In the genomic region with DNA sequence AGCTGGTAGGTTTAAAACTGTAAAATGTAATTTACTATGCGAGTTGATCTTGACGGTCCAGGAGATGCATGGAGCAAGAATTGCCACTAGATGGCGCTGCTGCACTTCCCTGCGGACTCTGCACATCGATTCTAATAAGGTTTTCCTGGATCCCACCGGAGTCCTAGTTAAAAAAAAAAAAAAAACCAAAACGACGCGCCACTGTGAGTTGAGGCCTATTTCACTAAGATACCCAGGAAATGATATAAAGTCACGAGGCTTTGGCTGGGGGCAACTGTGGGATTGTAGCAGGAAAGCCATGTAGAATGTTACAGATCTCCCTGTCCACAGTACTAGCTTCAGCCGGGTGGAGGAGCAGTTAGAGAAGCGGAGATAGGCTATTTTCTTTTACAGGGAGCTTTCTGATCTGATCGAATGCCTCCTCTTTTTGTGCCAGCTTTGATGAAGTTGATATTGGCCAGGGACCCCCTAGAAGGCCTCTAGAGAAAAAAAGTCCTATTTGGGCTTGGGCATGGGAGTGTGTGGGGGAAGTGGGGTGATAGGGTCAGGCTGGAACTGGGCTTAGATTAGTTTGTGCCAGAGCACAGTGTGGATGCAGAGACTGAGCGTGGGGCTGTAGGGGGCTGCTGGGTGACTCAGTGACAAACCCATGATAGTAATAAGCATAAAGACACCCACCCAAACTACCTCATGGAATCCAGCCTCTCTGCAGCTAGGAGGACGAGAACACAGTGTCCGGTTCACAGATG, we compare ENCODE assay signal across 8 mouse cellular contexts.
A peak's percentile ranks its signal among the peaks of the same experiment; 100 is the strongest.
DNase-seq lines count a peak whose midpoint lies in the region; ATAC-seq and TF ChIP-seq lines count a peak whose summit lies in the region.

No protein-coding gene starts in this region.

- intact Hi-C loops in heart, postnatal 10 days (cut with DNase I), result loop anchor here (1.0 to 5.0 kb wide), 3 partner anchors 106 to 449 kb away; no protein-coding TSS in a partner anchor

- H3K4me2 ChIP-seq in lung, embryonic 14.5 days, result peak overlapping the region; percentile 57

- no peak overlapping the region for H3K9ac ChIP-seq in lung, embryonic 14.5 days

- peak; percentile 91 for DNase-seq in NIH3T3 (ENCODE audit: low read depth)
- DNase-seq in brain, embryonic 18.5 days (ENCODE audit: low read depth, low spot score), result peak; percentile 76
- peak; percentile 64 to 81 for DNase-seq in heart, postnatal 10 days
- DNase-seq in layer of hippocampus, adult 11-12 months (ENCODE audit: low spot score), result peak; percentile 70
- DNase-seq in lung, embryonic 14.5 days, result peak; percentile 96
- peak; percentile 53 for DNase-seq in ovary, postnatal 36 days (ENCODE audit: low spot score)

- peaks cover 15% of the 10 kb centered on the region for H3K27me3 ChIP-seq in lung, embryonic 14.5 days (ENCODE audit: insufficient read depth, low read length)

- H3K4me3 ChIP-seq in lung, embryonic 14.5 days (ENCODE audit: low read depth, low read length), result no peak overlapping the region

- H3K27ac ChIP-seq in lung, embryonic 14.5 days (ENCODE audit: low read depth), result no peak overlapping the region

- no peaks in the 10 kb centered on the region for H3K4me1 ChIP-seq in lung, embryonic 14.5 days (ENCODE audit: insufficient read depth)

- ATAC-seq in erythroblast, adult 5-6 weeks (replicated peaks; ENCODE audit: low FRiP score, poor library complexity, severe bottlenecking), result 0 out of 2 replicates have a peak, but pooled peaks have one; percentile 69
- ATAC-seq in lung, embryonic 14.5 days (ENCODE audit: insufficient read depth), result peak; percentile 52; the same call in 1 of the 2 replicates
- no peak for ATAC-seq in monocyte, adult 5-6 weeks (replicated peaks; ENCODE audit: insufficient number of reproducible peaks, low FRiP score, low TSS enrichment, poor library complexity, severe bottlenecking)

- peak; percentile 92 for TF ChIP-seq CTCF in lung, embryonic 14.5 days (IDR thresholded peaks at IDR 0.05; ENCODE audit: low read depth)

- no peaks in the 10 kb centered on the region for H3K9me3 ChIP-seq in lung, embryonic 14.5 days (ENCODE audit: low read depth, low read length)

- H3K36me3 ChIP-seq in lung, embryonic 14.5 days (ENCODE audit: insufficient read depth), result no peaks in the 10 kb centered on the region

- WGBS in lung, embryonic 14.5 days, result 15% methylated on average over 16 of the region's 16 CpGs
